Mouse (Mus musculus): Measurements from ENCODE around the gene Gal3st1. TPM values are rescaled to one million over a fixed set of nuclear protein-coding genes. Genes with fewer than 3 reads are reported as not detected.
A peak's percentile ranks its signal among the peaks of the same experiment; 100 is the strongest.
"Not testable (repeated sequence)": the region's sequence is repeated elsewhere in the genome, so short reads cannot be mapped to it uniquely, and the experiment has no call there.

Gal3st1 gene
- total RNA-seq, 2 experiments from 2014 or later, result 8.0 to 9.7 TPM

DNA sequence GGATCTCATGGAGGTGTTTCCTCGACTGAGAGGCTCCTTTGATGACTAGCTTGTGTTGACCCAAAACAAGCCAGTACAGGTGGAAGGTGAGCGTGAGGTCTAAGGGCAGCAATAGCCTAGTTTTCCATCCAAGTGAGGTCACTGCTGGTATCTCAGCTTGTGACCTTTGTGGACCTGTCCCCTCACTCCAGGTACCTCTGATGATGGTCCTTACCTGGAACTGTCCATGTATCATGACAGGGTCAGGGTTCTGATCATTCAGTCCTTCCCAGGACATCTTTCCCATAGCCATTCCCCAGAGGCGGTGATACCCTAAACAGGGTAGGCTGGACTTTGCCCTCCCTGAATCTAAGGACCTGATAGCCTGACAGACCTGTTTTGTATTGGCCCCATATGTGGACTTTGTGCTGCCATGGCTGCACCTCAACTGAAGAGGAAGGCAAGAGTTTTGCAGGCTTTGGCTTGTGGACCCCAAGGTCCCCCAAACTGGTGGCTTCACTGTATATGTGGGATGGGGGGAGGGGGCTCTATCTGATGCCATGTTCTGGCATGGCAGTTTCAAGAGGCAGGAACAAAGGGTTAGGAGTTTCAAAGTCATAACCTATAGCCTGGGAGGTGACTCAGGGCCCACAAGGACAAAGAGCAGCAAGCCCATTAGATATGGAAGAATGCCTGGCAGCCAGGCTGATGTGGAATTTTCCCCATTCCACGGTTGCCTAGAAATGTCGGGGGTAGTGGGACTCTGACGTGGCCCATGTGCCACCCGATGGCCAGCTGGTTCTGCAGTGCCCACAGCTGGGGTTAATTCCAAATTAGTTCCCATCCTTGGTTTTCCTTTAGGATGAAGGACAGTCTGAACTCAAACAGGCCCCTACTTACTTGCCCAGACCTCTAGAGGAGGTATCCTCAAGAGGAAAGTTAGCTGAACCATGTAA, 894 bp upstream of the Gal3st1 start:
- DNase-seq (ENCODE audit: low spot score in 2 of 2), result no peak

DNA sequence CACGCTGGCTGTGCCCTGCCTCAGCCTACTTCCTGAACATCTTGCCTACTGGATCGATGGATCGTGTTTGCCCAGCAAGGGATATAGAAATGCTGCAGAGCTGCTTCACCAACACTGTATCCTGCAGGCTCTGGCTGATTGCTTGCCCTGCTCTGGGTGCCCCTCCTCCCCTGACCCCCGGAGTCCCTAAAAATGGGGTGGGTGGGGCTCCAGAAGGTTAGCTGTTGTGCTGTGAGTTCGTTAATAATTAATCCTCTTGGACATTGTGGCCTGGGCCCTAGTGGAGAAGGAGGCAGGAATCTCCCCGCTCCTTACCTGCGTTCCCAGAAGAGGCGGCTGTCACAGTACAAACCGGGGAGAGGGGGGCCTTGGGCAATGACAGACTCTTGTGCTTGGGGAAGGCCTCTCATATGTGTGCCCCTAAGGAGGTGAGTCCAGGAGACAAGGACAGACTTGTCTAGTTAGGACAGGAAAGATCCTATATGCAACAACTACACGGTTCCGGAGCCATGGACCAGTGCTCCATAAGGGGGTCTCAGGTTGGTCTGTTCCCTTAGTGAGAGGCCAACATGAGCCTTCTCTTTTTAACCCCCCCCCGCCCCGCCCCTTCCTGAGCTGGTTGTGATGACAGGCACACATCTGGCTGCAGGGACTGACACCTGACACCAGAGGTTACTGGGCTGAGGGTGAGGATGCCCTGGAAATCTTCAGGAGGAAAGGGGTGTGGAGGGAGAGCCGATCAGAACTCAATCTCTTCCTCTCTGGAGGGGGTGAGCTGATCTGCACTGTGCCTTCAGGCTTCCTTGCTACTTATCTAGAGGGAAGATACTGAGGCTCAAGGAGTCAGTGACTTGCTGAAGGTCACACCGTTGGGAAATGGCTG, 668 bp downstream of the Gal3st1 start:
- DNase-seq (ENCODE audit: low spot score in 2 of 2), result no peak

DNA sequence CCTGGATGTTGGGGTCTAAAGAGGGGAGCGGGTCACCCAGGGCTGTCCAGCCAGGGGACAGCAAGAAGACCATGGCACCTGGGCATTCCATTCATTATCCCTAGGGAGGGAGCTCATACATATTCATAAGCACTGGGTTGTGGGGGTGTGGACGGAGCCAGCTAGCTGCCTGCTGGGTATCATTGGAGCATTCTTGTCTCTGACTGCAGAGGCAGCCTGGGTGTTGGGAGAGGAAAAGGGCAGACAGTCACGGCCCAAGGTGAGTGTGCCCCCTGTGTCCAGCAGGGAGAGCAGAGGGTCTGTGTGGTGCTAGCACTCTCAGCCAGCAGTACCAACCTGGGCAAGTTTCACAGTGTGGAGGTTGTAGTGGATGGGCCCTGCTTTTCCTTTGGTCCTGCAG, 6.3 kb downstream of the Gal3st1 start:
- DNase-seq (ENCODE audit: low spot score in 2 of 2), result no peak

DNA sequence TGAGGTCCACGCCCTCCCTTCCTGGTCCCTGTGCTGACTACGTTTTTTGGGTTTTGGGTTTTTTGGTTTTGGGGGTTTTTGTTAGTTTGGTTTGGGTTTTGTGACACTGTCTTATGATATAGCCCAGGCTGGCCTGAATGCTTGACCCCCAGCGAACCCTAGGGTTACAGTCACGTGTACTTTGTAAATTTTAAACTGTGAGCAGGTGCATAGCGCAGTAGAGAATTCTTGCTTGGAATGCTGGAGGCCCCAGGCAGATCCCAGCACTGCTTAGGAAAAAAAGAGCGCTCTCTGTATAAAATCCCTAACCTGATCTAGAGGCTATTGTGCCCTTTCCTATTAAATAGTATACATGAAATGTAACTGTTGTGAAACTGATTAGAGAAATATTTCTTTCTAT, 9.7 kb downstream of the Gal3st1 start:
- no peak for DNase-seq (ENCODE audit: low spot score in 2 of 2)

DNA sequence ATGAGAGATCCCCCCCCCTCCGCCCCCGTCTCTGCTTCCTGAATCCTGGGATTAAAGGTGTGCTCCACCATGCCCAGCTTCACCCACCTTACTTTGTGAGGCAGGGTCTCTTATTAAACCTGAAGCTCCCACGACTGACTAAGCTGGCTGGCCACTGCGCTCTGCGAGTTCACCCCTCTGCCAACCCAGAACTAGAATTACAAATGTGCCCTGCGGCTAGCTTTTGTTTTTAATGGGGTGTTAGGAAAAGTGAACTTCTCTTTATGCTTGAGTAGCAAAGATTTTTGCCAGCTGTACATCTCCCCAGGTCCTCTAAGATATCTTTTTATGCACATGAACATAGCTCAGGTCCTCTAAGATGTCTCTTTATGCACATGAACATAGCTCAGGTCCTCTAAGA, 10.5 kb downstream of the Gal3st1 start:
- DNase-seq (ENCODE audit: low spot score in 2 of 2), result no peak

DNA sequence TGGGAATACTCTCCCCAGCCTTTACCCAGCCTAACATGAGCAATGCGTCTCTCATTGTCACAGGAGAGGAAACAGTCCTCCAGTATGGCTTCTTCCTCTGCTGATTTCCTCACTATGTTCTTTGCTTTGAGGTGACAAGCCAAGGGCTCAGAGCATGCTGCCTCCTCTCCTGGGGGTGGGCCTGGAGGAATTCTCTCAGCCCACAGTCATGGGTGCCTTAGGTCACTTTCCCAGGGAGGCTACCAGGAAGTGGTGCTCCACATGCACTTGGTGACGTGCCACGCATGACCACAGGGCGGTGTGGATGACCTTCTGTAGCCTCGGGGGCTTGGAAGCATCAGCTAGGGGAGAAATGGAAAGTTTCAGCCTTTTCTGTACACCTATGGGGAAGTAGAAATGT, 12.1 kb downstream of the Gal3st1 start:
- DNase-seq (ENCODE audit: low spot score in 2 of 2), result no peak

DNA sequence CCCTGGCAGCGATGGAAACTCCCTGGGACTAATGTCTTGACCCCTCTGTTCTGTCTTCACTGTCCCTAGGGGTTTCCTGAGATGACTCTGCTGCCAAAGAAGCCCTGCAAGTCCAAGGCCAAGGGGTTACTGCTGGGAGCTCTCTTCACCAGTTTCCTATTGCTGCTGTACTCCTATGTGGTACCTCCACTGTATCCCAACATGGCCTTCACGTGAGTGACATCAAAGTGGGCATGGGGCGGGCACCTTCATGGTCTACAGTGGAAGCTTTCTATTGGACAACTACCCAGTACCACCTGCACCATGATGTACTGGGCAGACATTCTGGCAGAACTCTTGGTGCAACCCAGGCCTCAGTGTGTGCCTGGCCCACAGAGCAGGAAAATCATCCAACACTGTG, 13.4 kb downstream of the Gal3st1 start:
- no peak for DNase-seq (ENCODE audit: low spot score in 2 of 2)

DNA sequence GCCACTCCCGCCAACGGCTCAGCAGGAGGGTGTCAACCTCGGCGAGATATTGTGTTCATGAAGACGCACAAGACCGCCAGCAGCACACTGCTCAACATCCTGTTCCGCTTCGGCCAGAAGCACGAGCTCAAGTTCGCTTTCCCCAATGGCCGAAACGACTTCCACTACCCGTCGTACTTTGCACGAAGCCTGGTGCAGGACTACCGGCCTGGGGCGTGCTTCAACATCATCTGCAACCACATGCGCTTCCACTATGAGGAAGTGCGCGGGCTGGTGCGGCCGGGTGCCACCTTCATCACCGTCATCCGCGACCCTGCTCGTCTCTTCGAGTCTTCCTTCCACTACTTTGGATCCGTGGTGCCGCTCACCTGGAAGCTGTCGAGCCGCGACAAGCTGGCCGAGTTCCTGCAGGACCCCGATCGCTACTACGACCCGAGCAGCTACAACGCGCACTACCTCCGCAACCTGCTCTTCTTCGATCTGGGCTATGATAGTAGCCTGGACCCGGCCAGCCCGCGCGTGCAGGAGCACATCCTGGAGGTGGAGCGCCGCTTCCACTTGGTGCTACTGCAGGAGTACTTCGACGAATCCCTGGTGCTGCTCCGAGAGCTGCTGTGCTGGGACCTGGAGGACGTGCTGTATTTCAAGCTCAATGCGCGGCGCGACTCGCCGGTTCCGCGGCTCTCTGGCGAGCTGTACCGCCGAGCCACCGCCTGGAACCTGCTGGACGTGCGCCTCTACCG, 14.7 kb downstream of the Gal3st1 start:
- no peak for DNase-seq (ENCODE audit: low spot score in 2 of 2)

DNA sequence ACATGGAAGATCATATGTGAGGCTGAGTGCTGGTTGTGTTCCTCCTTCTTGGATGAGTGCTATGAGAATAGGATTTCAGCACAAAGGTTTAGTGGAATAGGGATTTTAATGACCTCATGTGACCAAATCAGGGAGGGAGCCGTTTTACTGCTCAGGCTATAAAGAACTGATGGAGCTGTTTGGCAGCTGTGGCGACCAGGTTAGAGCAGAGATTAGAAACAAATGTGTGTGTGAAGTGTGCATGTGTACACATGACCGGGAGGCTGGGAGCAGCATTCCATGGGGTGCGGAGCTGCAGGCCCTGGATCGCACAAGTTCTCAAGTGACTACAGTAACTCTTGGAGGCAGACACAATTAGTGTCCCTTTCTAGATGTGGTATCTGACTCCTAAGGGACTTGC, 16.1 kb downstream of the Gal3st1 start:
- no peak for DNase-seq (ENCODE audit: low spot score in 2 of 2)

DNA sequence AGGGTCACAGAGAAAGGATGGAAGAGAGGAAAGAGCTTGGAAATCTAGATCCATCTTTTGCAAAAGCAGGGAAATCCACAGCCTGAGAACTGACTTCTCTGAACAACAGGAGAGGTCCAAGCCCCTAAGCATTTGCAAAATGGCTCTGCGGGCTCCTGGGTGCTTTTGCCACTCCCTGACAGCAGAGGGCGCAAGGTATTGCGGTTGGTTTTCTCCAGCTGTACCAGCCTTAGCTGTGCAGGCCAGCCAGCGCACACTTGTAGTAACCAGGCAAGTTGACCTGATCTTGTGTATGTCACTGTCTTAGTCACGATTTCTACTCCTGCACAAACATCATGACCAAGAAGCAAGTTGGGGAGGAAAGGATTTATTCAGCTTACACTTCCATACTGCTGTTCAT, 18.2 kb downstream of the Gal3st1 start:
- DNase-seq (ENCODE audit: low spot score in 2 of 2), result peak in 1 of 2 experiments; percentile 80

DNA sequence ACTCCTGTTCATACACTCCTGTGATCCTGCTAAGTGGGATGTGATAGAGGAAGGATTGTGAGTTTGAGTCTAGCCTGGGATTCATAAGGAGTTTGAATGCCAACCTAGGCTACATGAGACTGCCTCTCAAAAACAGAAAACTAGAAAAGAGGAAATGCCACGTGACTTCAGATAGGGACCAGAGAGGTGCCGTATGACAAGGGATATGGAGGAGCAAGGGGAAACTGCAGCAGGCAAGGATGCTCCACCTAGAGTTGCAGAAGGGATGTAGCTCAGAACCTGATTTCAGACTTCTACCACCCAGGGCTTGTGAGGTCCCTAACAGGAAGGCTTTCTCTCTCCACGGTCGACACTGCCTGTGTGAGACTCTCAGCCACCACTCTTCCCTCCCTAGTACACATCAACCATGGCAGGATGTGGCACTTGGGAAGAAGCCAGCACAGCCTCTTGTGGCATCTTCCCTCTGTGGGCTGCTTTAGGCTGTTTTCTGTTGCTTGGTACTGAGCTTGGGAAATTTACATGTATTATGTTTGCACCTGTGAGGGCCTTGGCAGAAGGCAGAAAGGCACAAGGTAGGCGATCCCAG, 21.9 kb downstream of the Gal3st1 start:
- DNase-seq (ENCODE audit: low spot score in 2 of 2), result peak in 1 of 2 experiments; percentile 34

DNA sequence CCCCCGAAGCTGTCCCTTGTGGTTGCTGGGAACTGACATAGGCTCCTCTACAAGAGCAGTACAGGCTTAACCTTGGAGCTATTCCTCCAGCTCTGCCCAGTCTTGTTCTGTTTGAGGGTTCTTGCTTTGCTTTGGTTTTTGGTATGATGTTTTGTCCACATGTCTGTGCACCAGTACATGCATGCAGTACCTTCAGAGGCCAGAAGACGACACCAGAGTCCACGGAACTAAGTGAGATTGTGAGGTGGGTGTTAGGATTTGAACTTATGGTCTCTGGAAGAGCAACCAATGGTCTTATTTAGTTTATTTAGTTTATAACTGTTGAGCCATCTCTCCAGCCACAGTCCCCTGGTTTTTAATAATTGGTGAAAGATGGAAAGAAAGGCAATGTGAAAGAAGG, 23.0 kb downstream of the Gal3st1 start:
- DNase-seq (ENCODE audit: low spot score in 2 of 2), result no peak

DNA sequence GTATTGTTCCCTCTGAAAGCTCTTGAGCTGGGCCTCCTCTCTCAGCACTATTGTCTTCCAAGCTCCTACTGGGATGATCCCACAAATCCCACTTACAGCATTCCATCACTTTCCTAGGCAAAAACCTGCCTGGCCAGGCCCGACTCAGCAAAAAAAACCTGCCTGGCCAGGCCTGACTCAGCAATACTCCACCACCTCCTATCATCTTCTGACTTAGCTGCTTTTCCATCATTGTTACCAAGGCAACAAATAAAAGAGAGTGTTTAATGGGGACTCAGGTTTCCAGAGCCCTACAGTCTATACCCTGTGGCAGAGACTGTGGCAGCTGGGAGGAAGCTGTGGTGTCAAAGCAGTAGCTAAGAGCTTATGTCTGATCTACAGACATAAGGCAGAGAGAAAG, 29.2 kb downstream of the Gal3st1 start:
- DNase-seq (ENCODE audit: low spot score in 2 of 2), result no peak

DNA sequence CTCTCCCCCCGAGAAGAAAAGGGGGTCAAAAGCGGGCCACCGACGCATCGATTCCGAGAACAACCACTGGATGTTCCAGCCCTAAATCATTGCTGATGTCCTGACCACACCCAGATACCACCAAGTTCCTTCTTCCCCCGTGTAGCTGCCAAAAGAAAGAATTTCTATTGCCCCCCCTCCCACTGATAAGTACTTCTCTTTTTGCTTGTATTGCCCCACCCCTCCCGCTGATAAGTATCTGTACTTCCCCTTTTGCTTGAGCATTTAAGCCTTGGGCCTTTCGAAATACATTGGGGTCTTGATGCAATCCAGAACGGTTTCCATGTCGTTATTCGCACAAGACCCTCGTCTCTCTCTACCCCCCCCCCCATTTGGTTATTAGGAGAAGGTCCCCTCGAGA, 32.4 kb downstream of the Gal3st1 start:
- not testable (repeated sequence) for DNase-seq (ENCODE audit: low spot score in 2 of 2)

DNA sequence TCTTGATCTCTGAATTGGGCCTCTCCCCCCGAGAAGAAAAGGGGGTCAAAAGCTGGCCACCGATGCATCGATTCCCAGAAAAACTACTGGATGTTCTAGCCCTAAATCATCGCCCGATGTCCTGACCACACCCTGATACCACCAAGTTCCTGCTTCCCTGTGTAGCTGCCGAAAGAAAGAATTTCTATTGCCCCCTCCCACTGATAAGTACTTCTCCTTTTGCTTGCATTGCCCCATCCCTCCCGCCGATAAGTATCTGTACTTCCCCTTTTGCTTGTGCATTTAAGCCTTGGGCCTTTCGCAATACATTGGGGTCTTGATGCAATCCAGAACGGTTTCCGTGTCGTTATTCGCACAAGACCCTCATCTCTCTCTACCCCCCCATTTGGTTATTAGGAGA, 38.7 kb downstream of the Gal3st1 start:
- not testable (repeated sequence) for DNase-seq (ENCODE audit: low spot score in 2 of 2)

DNA sequence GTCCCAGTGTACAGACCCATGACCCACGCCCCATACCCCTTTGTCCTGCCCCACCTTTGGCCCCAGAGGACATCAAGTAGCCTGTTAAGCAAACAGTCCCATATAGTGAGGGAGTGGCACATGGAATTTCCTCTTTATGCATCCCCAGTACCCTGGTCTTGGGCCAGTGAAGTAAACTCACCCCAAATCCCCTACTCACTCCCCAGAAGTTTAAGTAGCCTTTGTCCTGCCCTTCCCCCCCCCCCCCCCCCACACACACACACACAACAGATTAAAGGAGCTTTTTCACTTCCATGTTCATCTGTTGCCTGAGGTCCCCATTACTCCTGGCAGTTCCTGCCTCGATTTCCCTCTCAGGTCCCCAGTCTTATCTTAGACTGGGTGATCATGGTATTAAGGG, 39.9 kb downstream of the Gal3st1 start:
- DNase-seq (ENCODE audit: low spot score in 2 of 2), result no peak

DNA sequence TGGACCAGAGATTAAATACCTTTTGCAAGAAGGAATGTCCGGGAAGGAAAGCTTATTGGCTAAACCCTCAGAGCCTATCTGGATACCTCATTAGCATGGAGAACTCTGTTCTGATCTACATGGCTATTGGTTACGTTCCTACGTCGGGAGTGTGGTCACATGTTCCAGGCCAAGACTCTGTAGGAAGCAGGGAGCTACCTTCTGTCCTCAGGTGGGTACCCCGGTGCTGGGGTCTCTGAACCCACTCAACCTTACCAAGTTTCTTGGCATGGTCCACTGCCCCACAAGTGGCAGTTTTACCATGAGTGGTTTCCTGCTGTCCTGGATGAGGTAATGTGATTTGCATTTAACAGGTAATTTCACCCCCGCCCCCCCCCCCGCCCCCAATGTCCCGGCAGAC, 43.6 kb downstream of the Gal3st1 start:
- no peak for DNase-seq (ENCODE audit: low spot score in 2 of 2)

DNA sequence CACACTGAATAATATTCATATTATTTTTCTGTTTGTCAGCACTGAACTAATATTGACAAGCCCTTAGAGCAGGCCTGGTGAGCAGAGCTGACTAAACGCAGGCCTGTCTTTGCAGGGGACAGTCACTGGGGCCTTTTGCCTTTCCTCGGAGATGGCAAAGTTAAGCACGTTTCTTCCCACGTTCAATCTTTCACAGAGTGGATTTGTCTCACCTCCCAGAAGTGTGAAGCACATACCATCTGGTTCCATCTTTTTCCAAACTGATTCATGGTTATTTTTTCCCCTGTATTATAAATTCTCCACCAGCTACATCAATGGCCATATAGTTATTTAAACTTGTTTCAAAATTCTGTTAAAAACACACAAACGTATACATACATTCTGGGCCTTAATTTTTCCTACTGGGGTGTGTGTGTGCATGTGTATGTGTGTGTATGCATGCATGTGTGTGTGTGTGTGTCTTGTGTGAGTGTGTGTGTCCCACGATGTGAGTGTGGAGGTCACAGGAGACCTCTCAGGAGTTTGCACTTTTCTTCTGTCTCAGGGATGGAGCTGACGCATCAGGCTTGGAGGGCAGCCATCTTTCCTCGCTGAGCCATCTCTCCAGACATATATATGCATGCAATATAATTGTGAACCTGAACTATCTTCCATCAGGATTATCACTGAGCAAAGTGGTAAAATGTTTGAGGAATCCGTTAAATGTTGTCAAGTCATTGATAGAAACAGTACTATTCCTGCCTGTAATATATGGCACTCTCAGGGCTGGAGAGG, 44.3 kb downstream of the Gal3st1 start:
- peak in 1 of 2 experiments; percentile 40 for DNase-seq (ENCODE audit: low spot score in 2 of 2)

DNA sequence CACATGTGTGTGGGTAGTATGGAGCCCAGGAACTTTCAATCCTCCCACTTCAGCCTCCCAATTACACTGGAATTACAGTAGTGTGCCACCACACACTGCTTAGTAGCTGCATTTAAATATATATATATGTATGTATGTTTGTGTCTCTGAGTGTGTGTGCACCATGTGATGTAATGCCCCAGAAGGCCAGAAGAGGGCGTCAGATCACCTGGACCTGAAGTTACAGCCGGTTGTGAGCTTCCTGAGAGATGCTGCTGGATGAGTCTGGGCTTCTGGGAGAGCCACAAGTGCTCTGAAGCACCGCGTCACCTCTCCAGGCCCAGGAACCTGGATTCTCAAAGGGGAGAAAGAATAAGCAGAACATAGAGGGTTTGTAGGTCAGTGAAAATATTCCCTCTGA, 45.9 kb downstream of the Gal3st1 start:
- DNase-seq (ENCODE audit: low spot score in 2 of 2), result no peak
